Mouse (Mus musculus) kidney, embryonic 14.5 days (tissue): ENCODE measurements at regions not wholly inside any gene's neighbourhood (a gene's known extent, or its start where the extent isn't known, plus 50 kb on each side); places are given as distances from the start of the nearest gene placed in this dataset.
"Not testable (repeated sequence)": the region's sequence is repeated elsewhere in the genome, so short reads cannot be mapped to it uniquely, and the experiment has no call there.

Experiments
- ATAC-seq: fragments of 200-750 bp; cut with Nextera tagmentation; 2 replicates; pipeline ENCODE4 v1.8.0; 2017; ENCODE audit warnings: moderate number of reproducible peaks, mild to moderate bottlenecking, moderate TSS enrichment, moderate library complexity; ENCODE audit not compliant: low FRiP score, low TSS enrichment
- H3K27ac ChIP-seq: fragments of 300-500 bp; sonication (generic); 2 replicates; pipeline ENCODE4 v1.5.1; 2014; ENCODE audit warnings: low read depth, mild to moderate bottlenecking, low read length, moderate library complexity, mixed read lengths
- H3K27me3 ChIP-seq: fragments of 300-500 bp; sonication (generic); 2 replicates; pipeline ENCODE4 v1.6.1; 2014; ENCODE audit warnings: mild to moderate bottlenecking, low read length; ENCODE audit not compliant: control insufficient read depth, insufficient read depth
- H3K36me3 ChIP-seq: fragments of 300-500 bp; sonication (generic); 2 replicates; pipeline ENCODE4 v1.6.1; 2014; ENCODE audit warnings: low read length, mixed read lengths; ENCODE audit not compliant: control insufficient read depth, insufficient read depth
- H3K4me1 ChIP-seq: fragments of 300-500 bp; sonication (generic); 2 replicates; pipeline ENCODE4 v1.6.1; 2014; ENCODE audit warnings: low read length, mixed read lengths; ENCODE audit not compliant: control insufficient read depth, insufficient read depth
- H3K4me2 ChIP-seq: fragments of 300-500 bp; sonication (generic); replicated peaks from 2 replicates; pipeline ENCODE4 v1.6.1; 2014; ENCODE audit warnings: low read depth, mild to moderate bottlenecking, low read length
- H3K4me3 ChIP-seq: fragments of 300-500 bp; sonication (generic); 2 replicates; pipeline ENCODE4 v1.5.1; 2014; ENCODE audit warnings: mild to moderate bottlenecking, low read length
- H3K9ac ChIP-seq: fragments of 300-500 bp; sonication (generic); 2 replicates; pipeline ENCODE4 v1.6.1; 2014; ENCODE audit warnings: low read depth, mild to moderate bottlenecking, low read length, moderate library complexity
- H3K9me3 ChIP-seq: fragments of 300-500 bp; sonication (generic); 2 replicates; pipeline ENCODE4 v1.6.1; 2016; ENCODE audit warnings: low read length; ENCODE audit not compliant: control insufficient read depth
- WGBS: fragments of 180-500 bp; shearing (Covaris S2); extraction: QIAGEN DNeasy Blood & Tissue Kit; methylation state at CpG from one replicate; pipeline ENCODE4 v1.1.7; 2014; 5-methylcytosine and 5-hydroxymethylcytosine counted together

GRCm38 (mm10) chr2:44513080-44513724 lies 414.3 kb downstream of the Gtdc1 start:
- H3K36me3 ChIP-seq = no peaks in the 10 kb centered on the region
- no peaks in the 10 kb centered on the region for H3K4me1 ChIP-seq
- H3K4me3 ChIP-seq = no peak overlapping the region
- 93% methylated on average over 6 of the region's 6 CpGs for WGBS
- no peak overlapping the region for H3K9ac ChIP-seq
- no peaks in the 10 kb centered on the region for H3K27me3 ChIP-seq
- no peak for ATAC-seq
- H3K9me3 ChIP-seq = no peaks in the 10 kb centered on the region
- no peak overlapping the region for H3K27ac ChIP-seq
- no peak overlapping the region for H3K4me2 ChIP-seq

- H3K4me3 ChIP-seq = no peak overlapping the region
- no peak overlapping the region for H3K27ac ChIP-seq
- H3K27me3 ChIP-seq = no peaks in the 10 kb centered on the region
- H3K4me1 ChIP-seq = no peaks in the 10 kb centered on the region
- 76% methylated on average over 8 of the region's 8 CpGs for WGBS
- H3K9ac ChIP-seq = no peak overlapping the region
- no peak for ATAC-seq
- H3K9me3 ChIP-seq = no peaks in the 10 kb centered on the region
- no peaks in the 10 kb centered on the region for H3K36me3 ChIP-seq
- no peak overlapping the region for H3K4me2 ChIP-seq
Observed at GRCm38 (mm10) chr2:44512334-44512733, 415.1 kb downstream of the Gtdc1 start.

- H3K4me2 ChIP-seq = no peak overlapping the region
- 90% methylated on average over 4 of the region's 4 CpGs for WGBS
- H3K4me3 ChIP-seq = no peak overlapping the region
- no peak overlapping the region for H3K27ac ChIP-seq
- H3K9ac ChIP-seq = no peak overlapping the region
- no peaks in the 10 kb centered on the region for H3K27me3 ChIP-seq
- no peaks in the 10 kb centered on the region for H3K36me3 ChIP-seq
- H3K4me1 ChIP-seq = peaks cover 4% of the 10 kb centered on the region; the same call in 1 of the 2 replicates
- H3K9me3 ChIP-seq = no peaks in the 10 kb centered on the region
- no peak for ATAC-seq
Observed at GRCm38 (mm10) chr2:44509101-44509500, 418.4 kb downstream of the Gtdc1 start.

GRCm38 (mm10) chr2:44504273-44504672 lies 423.2 kb downstream of the Gtdc1 start:
- H3K4me2 ChIP-seq = no peak overlapping the region
- peaks cover 6% of the 10 kb centered on the region; the same call in 1 of the 2 replicates for H3K4me1 ChIP-seq
- H3K27me3 ChIP-seq = no peaks in the 10 kb centered on the region
- H3K9me3 ChIP-seq = no peaks in the 10 kb centered on the region
- 0 out of 2 replicates have a peak, but pooled peaks have one; percentile 24 for ATAC-seq
- H3K4me3 ChIP-seq = no peak overlapping the region
- no peaks in the 10 kb centered on the region for H3K36me3 ChIP-seq
- H3K27ac ChIP-seq = no peak overlapping the region
- WGBS = 59% methylated on average over 6 of the region's 6 CpGs
- H3K9ac ChIP-seq = no peak overlapping the region

GRCm38 (mm10) chr2:44490806-44491205 lies 436.7 kb downstream of the Gtdc1 start:
- ATAC-seq, H3K36me3 ChIP-seq, H3K4me1 ChIP-seq, H3K27ac ChIP-seq, H3K9ac ChIP-seq, H3K4me3 ChIP-seq, H3K4me2 ChIP-seq, H3K27me3 ChIP-seq, H3K9me3 ChIP-seq: not testable (repeated sequence)
- WGBS = 96% methylated on average over 1 of the region's 1 CpGs

GRCm38 (mm10) chr2:44490230-44490629 lies 437.2 kb downstream of the Gtdc1 start:
- WGBS = 97% methylated on average over 4 of the region's 4 CpGs

GRCm38 (mm10) chr2:44485880-44486279 lies 441.6 kb downstream of the Gtdc1 start:
- H3K4me2 ChIP-seq = no peak overlapping the region
- no peak overlapping the region for H3K9ac ChIP-seq
- WGBS = 86% methylated on average over 14 of the region's 14 CpGs

More at GRCm38 (mm10) chr2:44490230-44490629, 437.2 kb downstream of the Gtdc1 start:
- Histone ChIP-seq H3K4me3 (no peak overlapping the region), H3K4me2 (no peak overlapping the region), H3K9ac (no peak overlapping the region), H3K9me3 (no peaks in the 10 kb centered on the region), H3K27me3 (no peaks in the 10 kb centered on the region), H3K27ac (no peak overlapping the region), H3K36me3 (no peaks in the 10 kb centered on the region), H3K4me1 (no peaks in the 10 kb centered on the region)
- ATAC-seq = no peak

GRCm38 (mm10) chr2:44479746-44480145 lies 447.7 kb downstream of the Gtdc1 start:
- 97% methylated on average over 5 of the region's 5 CpGs for WGBS
- H3K36me3 ChIP-seq = no peaks in the 10 kb centered on the region

More at GRCm38 (mm10) chr2:44485880-44486279, 441.6 kb downstream of the Gtdc1 start:
- Histone ChIP-seq H3K27me3 (no peaks in the 10 kb centered on the region), H3K27ac (no peak overlapping the region), H3K36me3 (no peaks in the 10 kb centered on the region), H3K4me3 (no peak overlapping the region), H3K4me1 (no peaks in the 10 kb centered on the region), H3K9me3 (no peaks in the 10 kb centered on the region)
- no peak for ATAC-seq

GRCm38 (mm10) chr2:44475456-44475855 lies 452.0 kb downstream of the Gtdc1 start:
- Histone ChIP-seq H3K4me3 (no peak overlapping the region), H3K27me3 (no peaks in the 10 kb centered on the region), H3K9ac (no peak overlapping the region), H3K4me2 (no peak overlapping the region), H3K36me3 (no peaks in the 10 kb centered on the region), H3K27ac (no peak overlapping the region), H3K4me1 (no peaks in the 10 kb centered on the region), H3K9me3 (no peaks in the 10 kb centered on the region)
- no peak for ATAC-seq
- WGBS = 81% methylated on average over 1 of the region's 1 CpGs

More at GRCm38 (mm10) chr2:44479746-44480145, 447.7 kb downstream of the Gtdc1 start:
- no peaks in the 10 kb centered on the region for H3K4me1 ChIP-seq
- no peak for ATAC-seq
- H3K4me3 ChIP-seq = no peak overlapping the region
- no peak overlapping the region for H3K4me2 ChIP-seq
- H3K27me3 ChIP-seq = no peaks in the 10 kb centered on the region
- no peak overlapping the region for H3K9ac ChIP-seq
- H3K27ac ChIP-seq = no peak overlapping the region
- no peaks in the 10 kb centered on the region for H3K9me3 ChIP-seq
